Mouse (Mus musculus): ENCODE data around the gene Sbk3.
A peak's percentile ranks its signal among the peaks of the same experiment; 100 is the strongest.

Sbk3 gene

GRCm38 (mm10) chr7:4993347-4993998, 22.5 kb upstream of the Sbk3 start:
- DNase-seq (ENCODE audit: low read depth, low spot score), result no peak

DNA sequence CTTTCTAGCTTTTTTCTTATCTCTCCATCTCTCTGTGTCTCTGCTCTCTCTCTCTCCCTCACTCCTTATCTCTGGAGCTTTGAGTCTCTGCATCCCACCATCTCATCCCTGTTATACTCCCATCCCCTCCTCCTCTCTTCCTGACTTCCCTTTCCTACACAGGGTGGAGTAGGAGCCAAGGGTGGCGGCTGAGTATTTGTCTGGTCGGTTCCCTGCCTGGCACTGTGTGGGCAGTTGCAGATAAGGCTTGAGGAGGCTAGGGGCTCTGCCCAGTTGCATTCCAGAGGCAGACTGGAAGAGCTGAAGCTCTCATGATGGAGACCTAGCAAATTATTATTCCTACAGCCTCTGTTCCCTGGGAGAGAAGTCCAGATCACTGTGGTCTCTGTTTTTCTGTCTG, 17.3 kb upstream of the Sbk3 start:
- no peak for DNase-seq (ENCODE audit: low read depth, low spot score)

- no peak for DNase-seq (ENCODE audit: low read depth, low spot score)
Observed at GRCm38 (mm10) chr7:4976832-4977231, 5.9 kb upstream of the Sbk3 start.

DNA sequence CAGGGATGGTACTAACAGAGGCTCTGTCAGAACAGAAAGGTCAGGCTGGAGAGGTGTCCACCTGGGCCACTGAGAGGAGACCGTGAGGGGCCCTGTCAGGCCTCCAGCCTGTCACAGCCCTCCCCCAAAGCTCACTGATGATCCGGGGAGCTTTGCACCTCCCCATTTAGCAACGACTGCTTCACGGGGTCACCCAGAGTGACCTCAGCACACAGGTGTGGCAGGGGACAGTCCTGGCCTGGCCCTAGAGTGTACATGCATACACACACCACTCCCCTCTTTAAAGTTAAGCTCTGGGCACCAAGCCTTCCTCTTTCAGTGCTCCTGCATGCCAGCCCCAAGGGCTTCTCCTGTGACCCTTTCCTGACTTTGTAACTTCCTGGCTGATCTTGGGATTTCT, 4.5 kb upstream of the Sbk3 start:
- no peak for DNase-seq (ENCODE audit: low read depth, low spot score)

- DNase-seq (ENCODE audit: low read depth, low spot score), result no peak
Observed at GRCm38 (mm10) chr7:4972321-4973047, 1.5 kb upstream of the Sbk3 start.

DNA sequence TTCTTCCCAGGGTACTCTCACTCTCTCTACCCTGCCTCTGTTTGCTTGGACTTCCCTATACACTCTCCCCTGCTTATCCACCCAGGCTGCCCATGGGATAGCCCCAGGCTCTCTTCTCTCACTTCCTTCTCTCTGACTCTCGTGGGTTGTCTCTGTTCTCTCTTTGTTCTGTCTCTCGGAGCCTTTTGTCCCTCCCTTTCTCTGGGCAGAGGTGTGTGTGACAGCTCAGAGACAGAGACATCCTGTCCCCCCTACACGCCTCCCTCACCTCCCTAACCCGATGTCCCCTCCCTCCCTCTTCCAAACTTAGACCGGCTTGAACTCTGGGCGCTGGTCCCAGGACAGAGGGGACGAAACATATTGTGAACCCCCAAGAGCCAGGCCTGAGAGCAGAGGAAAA, 742 bp upstream of the Sbk3 start:
- no peak for DNase-seq (ENCODE audit: low read depth, low spot score)

- DNase-seq (ENCODE audit: low read depth, low spot score), result no peak
Observed at GRCm38 (mm10) chr7:4964988-4965387, 6.0 kb downstream of the Sbk3 start.

- DNase-seq (ENCODE audit: low read depth, low spot score), result peak; percentile 71
Observed at GRCm38 (mm10) chr7:4964272-4964671, 6.7 kb downstream of the Sbk3 start, which contains the start of gene Sbk2. Gene Sbk2 (minus strand): TSS chr7:4964406.

GRCm38 (mm10) chr7:4963527-4963926, 7.4 kb downstream of the Sbk3 start:
- no peak for DNase-seq (ENCODE audit: low read depth, low spot score)

DNA sequence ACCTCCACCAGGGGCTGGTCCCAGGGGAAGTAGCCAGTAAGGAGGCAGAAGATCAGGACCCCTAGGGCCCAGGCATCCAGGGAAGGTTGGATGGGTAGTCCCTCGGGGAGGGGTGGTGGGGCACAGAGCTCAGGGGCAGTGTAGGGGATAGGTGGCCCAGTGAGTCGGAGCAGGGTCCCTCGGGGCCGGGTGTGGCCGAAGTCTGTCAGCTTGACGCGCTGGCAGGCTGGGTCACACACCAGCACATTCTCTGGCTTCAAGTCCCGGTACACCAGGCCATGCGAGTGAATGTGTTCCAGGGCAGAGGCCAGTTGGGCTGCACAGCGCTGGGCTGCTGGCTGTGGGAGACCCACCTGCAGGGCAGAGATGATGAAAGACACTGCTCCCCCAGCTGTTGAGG, 13.6 kb downstream of the Sbk3 start:
- no peak for DNase-seq (ENCODE audit: low read depth, low spot score)

GRCm38 (mm10) chr7:4953815-4954445, 17.0 kb downstream of the Sbk3 start:
- no peak for DNase-seq (ENCODE audit: low read depth, low spot score)

DNA sequence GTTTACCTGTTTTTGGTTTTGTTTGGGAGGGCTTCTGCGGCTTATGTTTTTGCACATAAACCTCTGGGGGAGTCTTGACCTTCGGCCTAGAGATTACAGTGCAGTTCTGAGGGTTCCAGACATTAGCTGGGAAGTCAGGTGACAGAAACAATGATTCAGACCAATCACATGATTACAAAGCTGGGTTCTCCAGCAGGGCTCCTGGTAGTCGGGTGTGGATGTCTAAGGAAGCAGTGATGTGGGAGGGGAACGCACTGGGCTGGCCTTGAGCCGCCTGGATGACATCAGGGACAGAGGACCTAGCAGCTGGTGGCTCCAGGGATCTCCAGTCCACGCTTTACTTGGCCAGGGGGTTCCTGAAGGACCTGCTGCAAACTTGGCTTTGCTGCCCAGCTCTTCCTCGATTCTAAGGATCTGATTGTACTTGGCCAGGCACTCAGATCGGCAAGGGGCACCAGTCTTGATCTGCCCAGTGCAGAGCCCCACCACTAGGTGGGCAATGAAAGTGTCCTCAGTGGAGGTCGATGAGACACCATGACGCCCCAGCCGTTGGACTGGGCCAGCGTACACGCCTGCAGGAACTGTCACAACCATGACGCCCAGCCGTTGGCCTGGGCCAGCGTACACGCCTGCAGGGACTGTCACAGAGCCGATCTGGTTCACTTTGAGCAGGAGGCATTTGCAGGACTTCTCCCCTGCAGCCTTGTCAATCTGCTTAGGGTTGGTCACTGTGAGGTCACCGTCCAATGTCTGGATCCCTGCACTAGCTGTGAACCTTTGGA, 20.2 kb downstream of the Sbk3 start:
- DNase-seq (ENCODE audit: low read depth, low spot score), result no peak

GRCm38 (mm10) chr7:4948386-4948785, 22.6 kb downstream of the Sbk3 start:
- no peak for DNase-seq (ENCODE audit: low read depth, low spot score)

- DNase-seq (ENCODE audit: low read depth, low spot score), result no peak
Observed at GRCm38 (mm10) chr7:4947855-4948254, 23.1 kb downstream of the Sbk3 start.

GRCm38 (mm10) chr7:4943223-4943815, 27.6 kb downstream of the Sbk3 start:
- DNase-seq (ENCODE audit: low read depth, low spot score), result peak; percentile 89

DNA sequence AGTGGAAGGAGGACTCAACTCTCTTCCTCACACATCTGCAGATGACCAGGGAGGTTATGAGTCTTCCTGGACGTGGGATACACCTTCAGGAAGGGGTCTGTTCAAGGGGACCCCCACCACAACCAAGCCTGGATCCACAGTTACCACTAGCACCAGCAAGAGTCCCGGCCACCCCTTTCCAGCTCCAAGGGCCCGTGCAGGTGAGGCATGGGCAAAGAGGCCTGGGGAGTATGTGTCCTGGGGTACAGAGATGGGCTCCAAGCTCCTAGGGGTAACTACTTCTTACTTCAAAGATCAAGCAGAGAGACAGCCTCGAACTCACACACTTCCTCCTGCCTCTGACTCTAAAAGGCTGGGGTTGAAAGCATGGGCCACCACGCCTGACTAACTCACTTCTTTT, 28.3 kb downstream of the Sbk3 start:
- DNase-seq (ENCODE audit: low read depth, low spot score), result no peak

DNA sequence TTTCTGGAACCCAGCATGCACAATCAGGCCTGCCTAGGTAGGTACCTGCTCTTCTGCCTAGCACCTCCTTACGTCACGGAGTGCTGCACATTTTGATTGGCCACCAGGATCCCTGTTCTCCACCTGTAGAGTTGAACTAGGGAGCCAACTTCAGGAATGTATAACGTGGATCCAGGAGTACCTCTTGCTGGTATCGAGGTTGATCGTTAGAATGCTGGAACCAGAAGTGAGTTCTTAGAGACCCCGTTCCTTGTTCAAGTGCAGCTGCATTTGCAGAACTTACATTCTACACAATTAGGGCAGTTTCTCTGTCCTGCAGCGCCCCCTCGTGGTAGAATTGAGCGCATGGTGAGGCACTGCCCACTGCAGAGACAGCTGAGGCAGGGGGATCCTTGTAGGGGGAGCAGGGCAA, 30.9 kb downstream of the Sbk3 start:
- peak; percentile 68 for DNase-seq (ENCODE audit: low read depth, low spot score)

- no peak for DNase-seq (ENCODE audit: low read depth, low spot score)
Observed at GRCm38 (mm10) chr7:4938456-4938855, 32.5 kb downstream of the Sbk3 start.

- no peak for DNase-seq (ENCODE audit: low read depth, low spot score)
Observed at GRCm38 (mm10) chr7:4937392-4937791, 33.6 kb downstream of the Sbk3 start.

DNA sequence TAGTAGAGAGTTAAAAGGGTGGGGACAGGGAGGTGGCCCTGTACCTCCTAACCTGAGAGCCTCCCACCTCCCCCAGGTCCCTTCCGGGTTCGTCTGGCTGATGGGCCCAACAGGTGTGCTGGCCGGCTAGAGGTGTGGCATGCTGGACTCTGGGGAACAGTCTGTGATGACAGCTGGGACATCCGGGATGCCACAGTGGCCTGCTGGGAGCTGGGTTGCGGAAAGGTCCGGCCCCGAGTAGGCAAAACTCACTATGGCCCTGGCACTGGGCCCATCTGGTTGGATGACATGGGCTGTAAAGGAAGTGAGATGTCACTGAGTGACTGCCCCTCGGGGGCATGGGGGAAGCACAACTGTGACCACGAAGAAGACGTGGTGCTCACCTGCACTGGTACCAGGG, 34.1 kb downstream of the Sbk3 start:
- no peak for DNase-seq (ENCODE audit: low read depth, low spot score)

- no peak for DNase-seq (ENCODE audit: low read depth, low spot score)
Observed at GRCm38 (mm10) chr7:4934160-4934914, 36.6 kb downstream of the Sbk3 start.
